Mouse (Mus musculus): ENCODE measurements at regions not wholly inside any gene's neighbourhood (a gene's known extent, or its start where the extent isn't known, plus 50 kb on each side); places are given as distances from the start of the nearest gene placed in this dataset.

DNA sequence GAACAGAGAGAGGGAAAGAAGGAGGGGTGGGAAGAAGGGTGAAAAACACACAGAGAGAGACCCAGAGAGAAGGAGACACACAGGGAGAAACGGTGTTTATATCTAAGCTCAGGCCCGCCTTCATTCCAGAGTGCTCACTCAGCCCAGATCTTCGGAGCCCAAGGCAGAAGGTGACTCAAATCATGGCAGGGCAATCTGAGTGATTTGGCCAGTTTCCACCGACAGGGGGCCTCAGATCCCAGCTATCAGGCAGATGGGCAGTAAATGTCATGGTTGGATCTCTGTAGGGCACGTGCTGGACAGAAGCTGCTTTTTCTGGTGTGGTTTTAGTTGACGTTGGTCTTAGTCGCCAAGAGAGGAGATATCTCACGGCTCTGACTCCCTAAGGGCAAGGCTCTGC lies 57.6 kb upstream of the Sept5 start:
- TF ChIP-seq POLR2A (IDR thresholded peaks at IDR 0.05; ENCODE audit: insufficient read depth, low read length), result no peak
- TF ChIP-seq CTCF (IDR thresholded peaks at IDR 0.05; ENCODE audit: low read depth, low read length), result peak; percentile 84

Data from ES-Bruce4 (cell line).